ENCODE assay signal across 18 mouse cellular contexts in the genomic region with DNA sequence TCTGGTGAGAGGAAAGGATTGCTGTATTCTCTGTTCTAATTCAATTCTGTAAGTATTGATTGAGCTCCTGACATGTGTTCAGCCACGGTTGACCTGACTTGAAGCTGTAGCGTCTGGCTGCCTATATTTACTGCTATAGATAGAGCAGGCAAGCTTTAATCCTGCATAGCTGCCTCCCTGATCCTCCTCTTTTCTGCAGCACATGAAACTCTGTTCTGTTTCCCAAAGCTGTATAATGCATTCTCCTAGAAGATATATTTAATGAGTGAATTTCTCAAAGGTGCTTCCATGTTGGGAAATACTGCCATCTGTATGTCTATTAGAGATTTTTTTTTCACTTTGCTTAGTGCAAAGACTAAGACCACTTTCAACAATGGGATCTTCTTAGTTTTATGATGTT.
DNase-seq lines count a peak whose midpoint lies in the region; ATAC-seq and TF ChIP-seq lines count a peak whose summit lies in the region.
"Had no signal": no experiment of that assay in that cellular context is flagged by ENCODE, and none has a peak within 500 bp of the region (broad histone marks: within the 10 kb centered on the region; RNA-seq: fewer than 3 reads in every experiment).

No protein-coding gene starts in this region.

- intact Hi-C loops in left cerebral cortex, adult 2 months (cut with DNase I), result loop anchor here (5.0 kb wide), 2 partner anchors 112 to 582 kb away; a partner anchor contains a TSS
- intact Hi-C loops in left cerebral cortex, postnatal 4 days (cut with DNase I), result no loop called here

- no peak overlapping the region for H3K27ac ChIP-seq in left cerebral cortex, adult 2 months
- H3K27ac ChIP-seq in forebrain, embryonic 12.5 days, result no peak overlapping the region
- H3K27ac ChIP-seq in midbrain, embryonic 15.5 days, result no peak overlapping the region
- H3K27ac ChIP-seq in kidney, embryonic 14.5 days (ENCODE audit: low read depth, low read length), result no peak overlapping the region
- H3K27ac ChIP-seq: embryonic facial prominence, embryonic 13.5 days; kidney, postnatal 0 days; limb, embryonic 12.5 days; liver, embryonic 14.5 days had no signal

- H3K4me1 ChIP-seq in forebrain, embryonic 12.5 days, result no peaks in the 10 kb centered on the region
- H3K4me1 ChIP-seq in midbrain, embryonic 15.5 days, result no peaks in the 10 kb centered on the region
- no peaks in the 10 kb centered on the region for H3K4me1 ChIP-seq in kidney, embryonic 14.5 days (ENCODE audit: control insufficient read depth, insufficient read depth, low read length)
- H3K4me1 ChIP-seq: embryonic facial prominence, embryonic 13.5 days; heart, embryonic 12.5 days; limb, embryonic 12.5 days had no signal

- H3K4me2 ChIP-seq in forebrain, embryonic 12.5 days, result no peak overlapping the region
- no peak overlapping the region for H3K4me2 ChIP-seq in midbrain, embryonic 15.5 days
- no peak overlapping the region for H3K4me2 ChIP-seq in kidney, embryonic 14.5 days (replicated peaks; ENCODE audit: low read depth, low read length)
- H3K4me2 ChIP-seq: embryonic facial prominence, embryonic 13.5 days; heart, embryonic 12.5 days; limb, embryonic 12.5 days had no signal

- H3K9ac ChIP-seq in forebrain, embryonic 12.5 days, result no peak overlapping the region
- H3K9ac ChIP-seq in midbrain, embryonic 15.5 days, result no peak overlapping the region
- H3K9ac ChIP-seq in kidney, embryonic 14.5 days (ENCODE audit: low read depth, low read length), result no peak overlapping the region
- H3K9ac ChIP-seq: embryonic facial prominence, embryonic 13.5 days; heart, embryonic 12.5 days; limb, embryonic 12.5 days; liver, embryonic 14.5 days had no signal

- DNase-seq in left cerebral cortex, adult 2 months (ENCODE audit: extremely low spot score in 1 of 2, low spot score in 2 of 2), result no peak
- no peak for DNase-seq in left cerebral cortex, postnatal 4 days
- DNase-seq in brain, embryonic 14.5 days (ENCODE audit: low read depth), result peak; percentile 60
- no peak for DNase-seq in kidney, postnatal 10 days
- DNase-seq: adrenal gland, postnatal 25 days; cerebellum, postnatal 14 days; heart, postnatal 4 days; layer of hippocampus, adult 9-11 months had no signal

- TF ChIP-seq CTCF in left cerebral cortex, adult 2 months (IDR thresholded peaks at IDR 0.05), result peak; percentile 43
- TF ChIP-seq CTCF in brain, embryonic 14.5 days (IDR thresholded peaks at IDR 0.05; ENCODE audit: borderline replicate concordance, extremely low read depth, insufficient read depth, insufficient read length), result no peak

- peak; percentile 53; the same call in 1 of the 2 replicates for ATAC-seq in forebrain, embryonic 12.5 days (ENCODE audit: low FRiP score)
- ATAC-seq in midbrain, embryonic 15.5 days (replicated peaks), result peak; percentile 86
- ATAC-seq in kidney, embryonic 14.5 days (ENCODE audit: low FRiP score, low TSS enrichment), result no peak
- no peak for ATAC-seq in megakaryocyte-erythroid progenitor cell, adult 5-6 weeks (replicated peaks; ENCODE audit: low FRiP score, low TSS enrichment, poor library complexity, severe bottlenecking)
- ATAC-seq: lung, postnatal 0 days had no signal

- no peak overlapping the region for H3K4me3 ChIP-seq in left cerebral cortex, adult 2 months
- no peak overlapping the region for H3K4me3 ChIP-seq in forebrain, embryonic 12.5 days (replicated peaks)
- H3K4me3 ChIP-seq in midbrain, embryonic 15.5 days, result no peak overlapping the region
- H3K4me3 ChIP-seq in kidney, embryonic 14.5 days (ENCODE audit: low read length), result no peak overlapping the region
- H3K4me3 ChIP-seq: embryonic facial prominence, embryonic 13.5 days; heart, embryonic 12.5 days; limb, embryonic 12.5 days had no signal

- 46% methylated on average over 2 of the region's 2 CpGs for WGBS in forebrain, embryonic 12.5 days
- 39% methylated on average over 2 of the region's 2 CpGs for WGBS in midbrain, embryonic 15.5 days
- 69% methylated on average over 2 of the region's 2 CpGs for WGBS in kidney, embryonic 14.5 days

- H3K36me3 ChIP-seq in forebrain, embryonic 12.5 days (replicated peaks), result no peaks in the 10 kb centered on the region
- H3K36me3 ChIP-seq in midbrain, embryonic 15.5 days (replicated peaks), result no peaks in the 10 kb centered on the region
- H3K36me3 ChIP-seq in kidney, embryonic 14.5 days (ENCODE audit: control insufficient read depth, insufficient read depth, low read length), result no peaks in the 10 kb centered on the region
- H3K36me3 ChIP-seq: embryonic facial prominence, embryonic 13.5 days; heart, embryonic 12.5 days; limb, embryonic 12.5 days had no signal

- no peak for TF ChIP-seq POLR2A in brain, embryonic 14.5 days (IDR thresholded peaks at IDR 0.05; ENCODE audit: borderline replicate concordance, extremely low read depth, insufficient read depth, insufficient read length, poor library complexity, severe bottlenecking)

- H3K27me3 ChIP-seq in forebrain, embryonic 12.5 days, result no peaks in the 10 kb centered on the region
- H3K27me3 ChIP-seq in midbrain, embryonic 15.5 days (replicated peaks), result no peaks in the 10 kb centered on the region
- no peaks in the 10 kb centered on the region for H3K27me3 ChIP-seq in kidney, embryonic 14.5 days (ENCODE audit: control insufficient read depth, insufficient read depth, low read length)
- H3K27me3 ChIP-seq: embryonic facial prominence, embryonic 13.5 days; heart, embryonic 12.5 days; limb, embryonic 12.5 days had no signal

- H3K9me3 ChIP-seq in forebrain, embryonic 12.5 days, result no peaks in the 10 kb centered on the region
- H3K9me3 ChIP-seq in midbrain, embryonic 15.5 days, result no peaks in the 10 kb centered on the region
- no peaks in the 10 kb centered on the region for H3K9me3 ChIP-seq in kidney, embryonic 14.5 days (ENCODE audit: control insufficient read depth, low read length)
- H3K9me3 ChIP-seq: embryonic facial prominence, embryonic 13.5 days; heart, embryonic 12.5 days; limb, embryonic 12.5 days had no signal

Comparison
In these comparisons a context has a peak if more than half of its experiments do, and no peak if none do; other contexts are left out.
1. ATAC-seq: peak in forebrain, embryonic 12.5 days (single experiment) and midbrain, embryonic 15.5 days (single experiment); none in kidney, embryonic 14.5 days (single experiment) and megakaryocyte-erythroid progenitor cell, adult 5-6 weeks (single experiment).